ENCODE assay signal across 15 mouse cellular contexts in genomic region chr2:30587671-30588070, GRCm38 (mm10). TPM values are rescaled to one million over a fixed set of nuclear protein-coding genes. Genes with fewer than 3 reads are reported as not detected.
DNase-seq lines count a peak whose midpoint lies in the region; ATAC-seq and TF ChIP-seq lines count a peak whose summit lies in the region.
"Had no signal": no experiment of that assay in that cellular context is flagged by ENCODE, and none has a peak within 500 bp of the region (broad histone marks: within the 10 kb centered on the region; RNA-seq: fewer than 3 reads in every experiment).

No protein-coding gene starts in this region.

- no peak for ATAC-seq in heart, embryonic 11.5 days (replicated peaks; ENCODE audit: insufficient number of reproducible peaks, low FRiP score, low TSS enrichment)
- ATAC-seq in kidney, embryonic 16.5 days (ENCODE audit: low FRiP score, low TSS enrichment), result no peak
- no peak for ATAC-seq in kidney, embryonic 14.5 days (ENCODE audit: low FRiP score, low TSS enrichment)
- ATAC-seq: forebrain, embryonic 16.5 days had no signal

- TF ChIP-seq CTCF in thymus, adult 2 months (IDR thresholded peaks at IDR 0.05; ENCODE audit: borderline replicate concordance, control insufficient read depth, extremely low read depth, insufficient read depth, low read length, poor library complexity), result no peak

- no peaks in the 10 kb centered on the region for H3K27me3 ChIP-seq in heart, embryonic 11.5 days (ENCODE audit: control insufficient read depth, insufficient read depth, low read length)
- no peaks in the 10 kb centered on the region for H3K27me3 ChIP-seq in kidney, embryonic 16.5 days (ENCODE audit: insufficient read depth, low read length)
- H3K27me3 ChIP-seq in kidney, embryonic 14.5 days (ENCODE audit: control insufficient read depth, insufficient read depth, low read length), result no peaks in the 10 kb centered on the region
- no peaks in the 10 kb centered on the region for H3K27me3 ChIP-seq in thymus, adult 2 months (ENCODE audit: control insufficient read depth, insufficient read depth, low read length)
- H3K27me3 ChIP-seq: heart, embryonic 15.5 days had no signal

- H3K4me2 ChIP-seq in heart, embryonic 11.5 days, result no peak overlapping the region
- H3K4me2 ChIP-seq in kidney, embryonic 16.5 days (replicated peaks; ENCODE audit: low read depth, low read length), result no peak overlapping the region
- H3K4me2 ChIP-seq in kidney, embryonic 14.5 days (replicated peaks; ENCODE audit: low read depth, low read length), result no peak overlapping the region
- H3K4me2 ChIP-seq: heart, embryonic 15.5 days; hindbrain, embryonic 14.5 days had no signal

- no peak overlapping the region for H3K4me3 ChIP-seq in heart, embryonic 11.5 days (ENCODE audit: low read depth, low read length)
- no peak overlapping the region for H3K4me3 ChIP-seq in kidney, embryonic 16.5 days (ENCODE audit: low read length)
- H3K4me3 ChIP-seq in kidney, embryonic 14.5 days (ENCODE audit: low read length), result no peak overlapping the region
- H3K4me3 ChIP-seq in thymus, adult 2 months (ENCODE audit: control insufficient read depth, insufficient read depth, low read length), result no peak overlapping the region
- H3K4me3 ChIP-seq: heart, embryonic 10.5 days; heart, embryonic 15.5 days had no signal

- H3K36me3 ChIP-seq in heart, embryonic 11.5 days (ENCODE audit: control insufficient read depth, insufficient read depth, low read length), result no peaks in the 10 kb centered on the region
- no peaks in the 10 kb centered on the region for H3K36me3 ChIP-seq in kidney, embryonic 16.5 days (ENCODE audit: insufficient read depth, low read length)
- H3K36me3 ChIP-seq in kidney, embryonic 14.5 days (ENCODE audit: control insufficient read depth, insufficient read depth, low read length), result no peaks in the 10 kb centered on the region
- H3K36me3 ChIP-seq in thymus, adult 2 months (ENCODE audit: control insufficient read depth, insufficient read depth, low read length), result no peaks in the 10 kb centered on the region
- H3K36me3 ChIP-seq: heart, embryonic 10.5 days; heart, embryonic 15.5 days had no signal

- 64% methylated on average over 2 of the region's 2 CpGs for WGBS in heart, embryonic 11.5 days (ENCODE audit: insufficient replicate concordance)
- WGBS in kidney, embryonic 16.5 days, result 61% methylated on average over 2 of the region's 2 CpGs
- WGBS in kidney, embryonic 14.5 days, result 57% methylated on average over 2 of the region's 2 CpGs
- WGBS in thymus, adult 2 months, result 50% methylated on average over 2 of the region's 2 CpGs

- H3K27ac ChIP-seq in heart, embryonic 11.5 days (ENCODE audit: low read depth, low read length), result no peak overlapping the region
- 0 out of 2 replicates have a peak overlapping the region, but pooled peaks have one; percentile 26 for H3K27ac ChIP-seq in kidney, embryonic 16.5 days (ENCODE audit: low read length)
- no peak overlapping the region for H3K27ac ChIP-seq in kidney, embryonic 14.5 days (ENCODE audit: low read depth, low read length)
- H3K27ac ChIP-seq in thymus, adult 2 months (ENCODE audit: control insufficient read depth, insufficient read depth, low read length), result peak overlapping the region; percentile 39; the same call in 1 of the 2 replicates
- H3K27ac ChIP-seq: heart, embryonic 15.5 days; hindbrain, embryonic 14.5 days had no signal

- no peaks in the 10 kb centered on the region for H3K9me3 ChIP-seq in heart, embryonic 11.5 days (replicated peaks; ENCODE audit: control insufficient read depth, low read length)
- 0 out of 2 replicates have a peak, but pooled peaks cover 3% of the 10 kb centered on the region for H3K9me3 ChIP-seq in kidney, embryonic 16.5 days (ENCODE audit: low read length)
- no peaks in the 10 kb centered on the region for H3K9me3 ChIP-seq in kidney, embryonic 14.5 days (ENCODE audit: control insufficient read depth, low read length)
- H3K9me3 ChIP-seq: heart, embryonic 10.5 days; heart, embryonic 15.5 days had no signal

- H3K9ac ChIP-seq in heart, embryonic 11.5 days (ENCODE audit: low read depth, low read length), result no peak overlapping the region
- no peak overlapping the region for H3K9ac ChIP-seq in kidney, embryonic 16.5 days (replicated peaks; ENCODE audit: low read length)
- H3K9ac ChIP-seq in kidney, embryonic 14.5 days (ENCODE audit: low read depth, low read length), result no peak overlapping the region
- H3K9ac ChIP-seq: heart, embryonic 15.5 days; hindbrain, embryonic 14.5 days had no signal

- no peak for TF ChIP-seq POLR2A in thymus, adult 2 months (IDR thresholded peaks at IDR 0.05; ENCODE audit: control insufficient read depth, extremely low read depth, insufficient read depth, low read length, poor library complexity)

- peaks cover 7% of the 10 kb centered on the region for H3K4me1 ChIP-seq in heart, embryonic 11.5 days (ENCODE audit: control insufficient read depth, insufficient read depth, low read length)
- peaks cover 30% of the 10 kb centered on the region for H3K4me1 ChIP-seq in kidney, embryonic 16.5 days (ENCODE audit: insufficient read depth, low read length)
- peaks cover 14% of the 10 kb centered on the region; the same call in 1 of the 2 replicates for H3K4me1 ChIP-seq in kidney, embryonic 14.5 days (ENCODE audit: control insufficient read depth, insufficient read depth, low read length)
- H3K4me1 ChIP-seq in thymus, adult 2 months (replicated peaks; ENCODE audit: control insufficient read depth, insufficient read depth, low read length), result peaks cover 31% of the 10 kb centered on the region

- peak; percentile 30 for DNase-seq in cerebellum, adult 9-11 months
- DNase-seq in cerebellum, postnatal 4 days (ENCODE audit: low spot score in 2 of 2), result no peak
- peak; percentile 92 for DNase-seq in heart, adult 11 months
- DNase-seq in thymus, adult 2 months, result no peak
- no peak for DNase-seq in thymus, postnatal 25 days
- DNase-seq: cerebellum, adult 11 months; cerebellum, adult 8-10 months; gastrocnemius, postnatal 36 days had no signal

RNA-seq across cellular contexts. Expression of gene Cstad, which starts 7.2 kb away (rescaled TPM):
- polyA plus RNA-seq in heart, embryonic 11.5 days (2014; fragmentation: Nextera tagmentation; extraction: Ambion mirVana), result 1.7 and 2.4 TPM in 2 replicates
- 1.5 and 2.5 TPM in 2 replicates for polyA plus RNA-seq in kidney, embryonic 16.5 days (2015; fragmentation: Nextera tagmentation; extraction: Ambion mirVana)
- polyA plus RNA-seq in kidney, embryonic 14.5 days (2014; fragmentation: Nextera tagmentation; extraction: Ambion mirVana), result 0.91 and 1.7 TPM in 2 replicates
- 1.7 and 2.9 TPM in 2 replicates for polyA plus RNA-seq in thymus, adult 2 months (2012; rRNA removed)

Comparison
In these comparisons a context has a peak if more than half of its experiments do, and no peak if none do; other contexts are left out.
1. DNase-seq: peak in cerebellum, adult 9-11 months (single experiment) and heart, adult 11 months (single experiment); none in cerebellum, postnatal 4 days (0 of 2), thymus, adult 2 months (single experiment) and thymus, postnatal 25 days (single experiment).
2. H3K27ac ChIP-seq: peak in kidney, embryonic 16.5 days (single experiment) and thymus, adult 2 months (single experiment); none in heart, embryonic 11.5 days (single experiment) and kidney, embryonic 14.5 days (single experiment).